Mouse (Mus musculus) adrenal gland, postnatal 36 days (tissue): ENCODE data around the gene Kcnab1. TPM values are rescaled to one million over a fixed set of nuclear protein-coding genes. Genes with fewer than 3 reads are reported as not detected.

Source experiments
- DNase-seq, 2 experiments: peaks; one replicate each; pipeline ENCODE4 v3.0.0; 2021; ENCODE audit warnings: mixed read lengths in 1 of 2
- total RNA-seq, 2 experiments: library from RNA; stranded (reverse); gene quantifications; 2 replicates each; pipeline ENCODE4 v1.2.3; 2021

The Kcnab1 gene
- total RNA-seq, 2 experiments from 2014 or later = 0.82 to 1.1 TPM

GRCm38 (mm10) chr3:65204356-65205075, 95.3 kb downstream of the Kcnab1 start:
- no peak for DNase-seq

- DNase-seq = no peak
Observed at GRCm38 (mm10) chr3:65205539-65206020, 96.4 kb downstream of the Kcnab1 start.

- DNase-seq = no peak
Observed at GRCm38 (mm10) chr3:65213725-65214124, 104.5 kb downstream of the Kcnab1 start.

GRCm38 (mm10) chr3:65214635-65215034, 105.5 kb downstream of the Kcnab1 start:
- no peak for DNase-seq

GRCm38 (mm10) chr3:65217673-65218579, 108.7 kb downstream of the Kcnab1 start:
- no peak for DNase-seq

DNA sequence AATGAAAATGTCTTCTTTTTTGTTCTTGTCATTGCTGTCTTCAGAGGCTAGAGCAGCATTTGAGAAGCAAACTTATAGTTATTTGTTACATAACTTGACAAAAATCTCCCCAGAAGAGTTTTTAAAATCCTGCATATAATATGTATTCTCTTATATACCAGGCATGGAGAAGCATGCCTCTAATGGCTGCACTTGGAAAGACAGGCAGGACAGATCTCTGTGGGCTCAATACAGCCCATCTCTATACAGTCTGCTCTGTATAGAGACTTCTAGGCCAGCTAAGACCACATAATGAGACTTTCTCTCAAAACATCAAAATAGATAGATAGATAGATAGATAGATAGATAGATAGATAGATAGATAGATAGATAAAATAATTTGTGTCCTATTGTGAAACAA, 111.1 kb downstream of the Kcnab1 start:
- DNase-seq = no peak

GRCm38 (mm10) chr3:65223635-65224034, 114.5 kb downstream of the Kcnab1 start:
- DNase-seq = no peak

- DNase-seq = no peak
Observed at GRCm38 (mm10) chr3:65230978-65231377, 121.8 kb downstream of the Kcnab1 start.

DNA sequence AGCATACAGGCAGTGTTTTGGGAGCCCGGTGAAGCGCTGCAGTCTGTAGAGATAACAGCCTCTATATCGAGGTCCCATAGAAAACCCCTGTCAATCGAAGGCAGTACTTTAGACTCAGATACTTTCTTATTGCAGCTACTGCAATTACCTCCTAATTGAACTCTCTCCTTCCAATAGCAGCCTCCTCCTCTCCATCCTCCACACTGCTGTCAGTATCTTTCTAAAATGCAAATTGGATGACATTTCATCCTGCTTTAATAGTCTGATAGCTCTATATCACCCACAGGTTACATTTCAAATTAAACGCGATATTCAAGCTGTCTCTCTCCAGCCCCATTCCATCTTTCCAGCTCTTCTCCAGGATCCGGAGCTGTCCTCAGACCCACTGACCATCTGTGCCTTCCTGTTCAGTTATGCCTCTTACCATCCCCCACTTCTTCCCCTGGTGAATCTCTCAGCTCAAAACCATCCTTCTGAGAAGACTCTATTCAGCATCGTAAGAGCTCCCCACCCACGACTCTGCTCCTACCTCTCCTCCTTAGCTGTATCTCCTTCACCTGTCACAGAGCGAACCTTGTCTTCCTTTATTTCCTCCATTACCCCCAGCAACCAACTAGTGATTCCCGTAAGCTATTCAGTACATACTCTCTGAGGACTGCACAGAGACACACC, 122.4 kb downstream of the Kcnab1 start:
- no peak for DNase-seq

- no peak for DNase-seq
Observed at GRCm38 (mm10) chr3:65249023-65249422, 139.8 kb downstream of the Kcnab1 start.

DNA sequence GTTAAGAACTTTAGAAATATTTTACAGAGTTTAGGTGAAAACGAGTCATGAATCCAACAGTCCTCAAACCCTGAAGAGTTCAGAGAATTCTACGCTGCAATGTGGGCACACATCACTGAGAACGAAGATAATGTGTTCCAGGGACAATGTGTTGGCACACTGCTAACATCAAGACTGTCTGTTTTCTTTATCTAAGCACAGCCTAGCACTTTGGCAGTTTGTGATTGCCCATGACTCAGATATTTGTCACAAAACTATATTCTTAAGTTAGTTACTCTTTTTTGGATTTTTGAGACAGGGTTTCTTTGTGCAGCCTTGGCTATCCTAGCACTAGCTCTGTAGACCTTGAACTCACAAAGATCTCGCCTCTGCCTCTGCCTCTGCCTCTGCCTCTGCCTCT, 151.3 kb downstream of the Kcnab1 start:
- no peak for DNase-seq

DNA sequence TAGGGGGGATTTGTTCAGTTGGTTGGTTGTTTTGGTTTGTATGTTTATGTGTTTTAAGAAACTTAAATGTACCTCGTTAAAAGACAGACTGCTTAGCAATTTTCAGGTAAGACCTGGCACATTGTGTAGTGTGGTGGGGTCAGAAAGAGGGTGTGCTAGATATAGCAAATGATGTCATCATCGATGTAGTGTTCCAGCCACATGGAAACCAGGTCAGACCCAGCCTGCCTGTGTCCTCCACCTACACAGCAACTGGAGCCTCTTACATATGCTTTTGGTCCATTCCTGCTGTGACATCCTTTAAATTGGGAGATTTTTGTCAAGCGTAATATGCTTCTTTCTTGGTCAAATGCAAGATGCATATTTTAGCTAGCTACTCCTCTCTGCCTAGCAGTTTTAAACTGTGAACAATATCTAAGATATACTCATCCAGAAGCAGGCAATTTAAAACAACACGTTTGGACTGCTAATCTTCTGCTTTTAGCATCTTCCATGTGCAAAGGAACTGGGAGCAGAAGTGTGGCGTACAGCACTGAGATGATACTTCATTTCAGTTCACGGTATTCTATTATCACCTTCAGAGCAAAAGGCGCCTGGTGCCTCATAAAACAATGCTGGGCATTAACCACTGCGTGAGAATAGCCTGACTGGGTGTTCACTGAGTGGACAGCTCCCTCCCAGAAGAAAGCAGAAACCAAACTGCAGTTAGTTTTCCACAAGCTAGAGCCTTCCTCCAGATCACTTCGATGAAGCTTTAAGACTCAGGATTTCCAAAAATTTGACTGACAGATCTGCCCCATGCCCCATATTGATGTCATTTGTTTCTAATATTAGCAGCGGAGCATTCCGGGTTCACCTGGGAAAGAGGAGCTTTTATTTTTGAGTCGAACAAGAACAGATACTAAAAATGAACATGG, 153.6 kb downstream of the Kcnab1 start:
- DNase-seq = no peak

DNA sequence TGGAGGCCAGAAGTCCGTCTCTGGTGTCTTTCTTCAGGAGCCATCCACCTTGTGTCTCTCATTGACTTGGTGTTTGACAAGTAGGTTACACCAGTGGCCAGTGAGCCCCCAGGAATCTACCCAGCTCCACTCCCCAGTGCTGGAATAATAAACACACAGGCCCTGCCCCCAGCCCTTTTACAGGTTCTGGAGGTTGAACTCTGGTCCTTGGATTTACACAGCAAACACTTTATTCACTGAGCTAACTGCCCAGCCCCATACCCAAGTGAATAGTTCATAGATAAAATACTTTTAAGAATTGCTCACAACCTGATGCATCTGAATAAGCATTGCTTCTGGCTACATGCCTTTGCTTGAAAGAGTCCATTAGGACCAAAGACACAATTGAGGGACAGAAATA, 164.1 kb downstream of the Kcnab1 start:
- DNase-seq = no peak

- no peak for DNase-seq
Observed at GRCm38 (mm10) chr3:65277777-65278176, 168.6 kb downstream of the Kcnab1 start.

DNA sequence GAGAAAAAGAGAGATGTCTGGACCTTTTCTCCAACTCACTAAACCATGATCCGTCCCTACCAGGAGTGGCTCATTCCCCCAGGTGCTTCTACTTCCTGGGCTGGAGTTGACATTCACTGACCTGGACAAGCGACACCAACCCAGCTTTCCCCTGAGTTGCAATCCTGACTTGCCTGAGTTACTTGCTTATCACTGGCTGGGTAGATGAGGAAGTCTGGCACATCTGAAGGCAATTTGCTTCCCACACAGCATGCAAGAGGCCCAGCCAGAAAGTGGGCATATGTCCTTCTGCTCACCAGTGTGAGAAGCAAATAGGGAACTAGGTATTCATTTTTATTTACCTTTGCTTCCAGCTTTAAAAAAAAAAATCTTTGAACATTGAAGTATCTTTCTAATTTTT, 174.2 kb downstream of the Kcnab1 start:
- DNase-seq = no peak

DNA sequence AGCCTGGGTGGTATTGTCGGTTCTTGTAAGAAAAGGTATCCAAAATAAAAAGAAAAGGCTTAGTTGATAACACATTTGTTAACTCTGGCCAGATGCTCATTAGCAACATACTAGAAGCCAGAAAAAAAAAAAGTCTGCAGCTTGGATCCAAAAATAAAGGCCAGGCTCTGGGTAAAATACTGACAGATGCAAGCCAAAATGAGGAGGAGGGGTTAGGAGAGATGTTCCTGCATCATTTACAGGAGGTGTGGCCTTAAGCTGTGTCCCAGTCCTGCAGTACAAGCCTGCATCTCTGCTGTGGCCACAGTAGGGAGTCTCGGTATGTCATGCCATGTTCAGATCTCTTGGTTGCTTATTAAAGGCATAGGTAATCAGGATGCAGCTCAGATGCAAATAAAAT, 179.8 kb downstream of the Kcnab1 start:
- DNase-seq = no peak

DNA sequence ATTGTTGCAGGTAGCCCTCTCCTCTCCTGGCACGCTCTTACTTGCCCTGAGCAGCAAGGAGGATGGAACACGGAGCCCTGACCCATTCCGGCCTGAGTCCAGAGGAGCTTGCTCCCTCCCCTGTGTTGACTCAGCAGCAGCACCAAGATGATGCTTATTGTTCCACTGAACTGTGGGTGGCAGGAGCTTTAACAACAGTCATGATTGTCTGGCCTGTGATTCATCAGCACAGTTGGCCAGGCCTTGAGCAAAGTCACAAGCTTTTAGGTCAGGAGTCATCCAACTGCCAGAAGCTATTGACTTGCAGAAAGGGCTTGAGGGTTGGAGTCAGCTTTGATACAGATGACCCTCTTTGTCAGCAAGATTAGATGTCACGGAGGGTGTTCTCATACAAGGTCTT, 187.8 kb downstream of the Kcnab1 start:
- peak; percentile 40 to 52 for DNase-seq

- no peak for DNase-seq
Observed at GRCm38 (mm10) chr3:65299205-65299604, 190.0 kb downstream of the Kcnab1 start.

DNA sequence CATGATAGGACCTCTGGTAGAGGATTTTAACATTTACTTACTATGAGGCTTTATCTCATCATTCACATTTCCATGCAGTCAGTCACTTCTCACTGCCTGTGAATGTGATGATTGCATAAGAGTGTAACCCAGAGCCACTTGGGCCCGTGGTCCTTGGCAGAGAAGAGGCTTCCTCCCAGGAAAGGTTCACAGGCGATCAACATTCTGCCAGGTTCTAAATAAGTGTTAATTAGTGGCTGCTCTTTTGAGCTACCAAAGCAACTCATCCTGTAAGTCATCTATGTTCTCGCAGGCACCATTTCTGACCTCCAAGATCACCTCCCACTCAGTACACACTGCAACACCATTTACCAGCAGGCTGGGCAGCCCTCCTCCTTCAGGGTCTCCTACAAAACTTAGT, 192.3 kb downstream of the Kcnab1 start:
- DNase-seq = no peak

GRCm38 (mm10) chr3:65302559-65302958, 193.4 kb downstream of the Kcnab1 start:
- DNase-seq = no peak

DNA sequence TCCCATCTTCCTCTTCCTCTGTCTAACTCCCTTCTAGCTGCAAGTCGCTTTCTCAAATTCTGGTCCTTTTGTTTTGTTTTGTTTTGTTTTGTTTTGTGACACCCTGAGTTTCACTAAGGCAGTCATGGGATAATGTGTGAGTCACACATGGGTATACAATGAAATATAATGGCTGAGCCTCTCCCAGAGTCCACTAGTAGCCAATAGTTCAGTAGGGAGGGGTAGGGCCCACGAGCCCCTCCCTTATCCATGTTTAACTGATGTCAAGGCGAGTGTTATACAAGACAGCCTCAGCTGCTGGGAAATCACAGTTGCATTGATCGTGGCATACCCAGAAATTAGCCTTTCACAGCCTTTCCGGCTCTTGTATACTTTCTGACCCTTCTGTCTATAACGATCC, 206.7 kb downstream of the Kcnab1 start:
- DNase-seq = no peak

- DNase-seq = no peak
Observed at GRCm38 (mm10) chr3:65316738-65317137, 207.6 kb downstream of the Kcnab1 start.
